Mouse (Mus musculus) CH12.LX (cell line): ENCODE measurements around the gene Prg4. TPM values are rescaled to one million over a fixed set of nuclear protein-coding genes. Genes with fewer than 3 reads are reported as not detected.

ENCODE experiments used
- DNase-seq: peaks from one replicate; pipeline ENCODE4 v3.0.0-alpha.2; 2013; ENCODE audit errors: extremely low read depth
- H3K27ac ChIP-seq: 2 replicates; pipeline ENCODE4 v1.5.1; 2012; ENCODE audit warnings: low read depth, mild to moderate bottlenecking, control low read depth, moderate library complexity; ENCODE audit not compliant: insufficient read depth
- H3K27me3 ChIP-seq: replicated peaks from 2 replicates; pipeline ENCODE3; 2012; ENCODE audit warnings: inconsistent platforms
- H3K36me3 ChIP-seq, 2 experiments: replicated peaks in 1 of 2; 2 replicates each; pipeline versions ENCODE3 to v1.6.1; 2012; ENCODE audit warnings: inconsistent platforms in 1 of 2, low read length in 1 of 2, mild to moderate bottlenecking in 1 of 2, mixed read lengths in 1 of 2, moderate library complexity in 1 of 2; ENCODE audit not compliant: control insufficient read depth in 1 of 2, insufficient read depth in 1 of 2
- H3K4me1 ChIP-seq, 2 experiments: 2 replicates each; pipeline ENCODE4 v1.6.1; 2012; ENCODE audit warnings: inconsistent platforms in 1 of 2, moderate library complexity in 1 of 2; ENCODE audit not compliant: insufficient read depth in 2 of 2, control insufficient read depth in 1 of 2
- H3K4me2 ChIP-seq: 2 replicates; pipeline ENCODE4 v1.6.1; 2012; ENCODE audit warnings: low read depth, mild to moderate bottlenecking, control low read depth; ENCODE audit not compliant: poor library complexity, insufficient read depth, severe bottlenecking
- H3K4me3 ChIP-seq, 3 experiments: fragments of 150-350 bp in 1 of 3; sonication (generic) in 1 of 3; replicated peaks in 1 of 3; 2 replicates each; pipeline versions ENCODE3 to v1.5.1; 2011 to 2012; ENCODE audit warnings: low read depth in 2 of 3, low read length in 2 of 3, mild to moderate bottlenecking in 2 of 3, moderate library complexity in 2 of 3, control low read depth in 1 of 3, improper control_type of control experiment in 1 of 3, inconsistent platforms in 1 of 3, mixed read lengths in 1 of 3; ENCODE audit not compliant: poor library complexity in 1 of 3
- H3K79me2 ChIP-seq: replicated peaks from 2 replicates; pipeline ENCODE4 v1.6.1; 2012; ENCODE audit warnings: mild to moderate bottlenecking, moderate library complexity; ENCODE audit not compliant: control insufficient read depth, poor library complexity, insufficient read depth, severe bottlenecking; ENCODE audit errors: extremely low read depth
- H3K9ac ChIP-seq: 2 replicates; pipeline ENCODE4 v1.6.1; 2012; ENCODE audit warnings: low read depth, mild to moderate bottlenecking, control low read depth, moderate library complexity; ENCODE audit not compliant: insufficient read depth
- H3K9me3 ChIP-seq: replicated peaks from 2 replicates; pipeline ENCODE3; 2012; ENCODE audit warnings: low read length, inconsistent platforms, mixed read lengths
- BHLHE40 ChIP-seq: IDR thresholded peaks from 2 replicates; pipeline ENCODE4 v1.6.1; 2011; ENCODE audit warnings: mild to moderate bottlenecking, low read depth, low read length, improper control_type of control experiment
- CHD1 ChIP-seq: IDR thresholded peaks from 2 replicates; pipeline ENCODE4 v1.6.1; 2012; ENCODE audit warnings: low read depth, low read length, improper control_type of control experiment, inconsistent platforms
- EP300 ChIP-seq: IDR thresholded peaks from 2 replicates; pipeline ENCODE4 v1.6.1; 2011; ENCODE audit warnings: low read length, improper control_type of control experiment
- ETS1 ChIP-seq: conservative IDR thresholded peaks from 2 replicates; pipeline ENCODE4 v1.6.1; 2012; ENCODE audit warnings: low read depth, mild to moderate bottlenecking, inconsistent platforms, low read length, improper control_type of control experiment, moderate library complexity
- IRF4 ChIP-seq: IDR thresholded peaks from 2 replicates; pipeline ENCODE4 v1.6.1; 2014; ENCODE audit warnings: low read depth, mild to moderate bottlenecking, inconsistent platforms, low read length, improper control_type of control experiment
- JUN ChIP-seq: IDR thresholded peaks from 2 replicates; pipeline ENCODE4 v1.6.1; 2011; ENCODE audit warnings: low read depth, mild to moderate bottlenecking, low read length, improper control_type of control experiment, moderate library complexity; ENCODE audit not compliant: insufficient read depth
- MAFK ChIP-seq: IDR thresholded peaks from 2 replicates; pipeline ENCODE4 v1.6.1; 2011; ENCODE audit warnings: low read length, improper control_type of control experiment; ENCODE audit not compliant: insufficient replicate concordance
- MAZ ChIP-seq: IDR thresholded peaks from 2 replicates; pipeline ENCODE4 v1.6.1; 2012; ENCODE audit warnings: low read depth, mild to moderate bottlenecking, inconsistent platforms, low read length, improper control_type of control experiment, moderate library complexity
- MEF2A ChIP-seq: IDR thresholded peaks from 2 replicates; pipeline ENCODE4 v1.6.1; 2014; ENCODE audit warnings: low read depth, mild to moderate bottlenecking, inconsistent platforms, low read length, improper control_type of control experiment, borderline replicate concordance
- MYC ChIP-seq: IDR thresholded peaks from 2 replicates; pipeline ENCODE4 v1.6.1; 2011; ENCODE audit warnings: low read depth, mild to moderate bottlenecking, improper control_type of control experiment, low read length
- NELFE ChIP-seq: IDR thresholded peaks from 2 replicates; pipeline ENCODE4 v1.6.1; 2011; ENCODE audit warnings: low read depth, low read length, improper control_type of control experiment
- NRF1 ChIP-seq: IDR thresholded peaks from 2 replicates; pipeline ENCODE4 v1.6.1; 2014; ENCODE audit warnings: low read depth, mild to moderate bottlenecking, inconsistent platforms, low read length, improper control_type of control experiment, moderate library complexity
- RAD21 ChIP-seq: IDR thresholded peaks from 2 replicates; pipeline ENCODE4 v1.6.1; 2011; ENCODE audit warnings: low read depth, mild to moderate bottlenecking, low read length, improper control_type of control experiment, moderate library complexity
- RCOR1 ChIP-seq: conservative IDR thresholded peaks from 2 replicates; pipeline ENCODE4 v1.6.1; 2012; ENCODE audit warnings: low read depth, mild to moderate bottlenecking, inconsistent platforms, low read length, improper control_type of control experiment
- SMC3 ChIP-seq: IDR thresholded peaks from 2 replicates; pipeline ENCODE4 v1.6.1; 2011; ENCODE audit warnings: low read depth, low read length, improper control_type of control experiment
- TBP ChIP-seq: conservative IDR thresholded peaks from 2 replicates; pipeline ENCODE4 v1.6.1; 2011; ENCODE audit warnings: low read depth, low read length, improper control_type of control experiment
- USF1 ChIP-seq: IDR thresholded peaks from 2 replicates; pipeline ENCODE4 v1.6.1; 2014; ENCODE audit warnings: low read depth, mild to moderate bottlenecking, inconsistent platforms, low read length, improper control_type of control experiment
- USF2 ChIP-seq: conservative IDR thresholded peaks from 2 replicates; pipeline ENCODE4 v1.6.1; 2011; ENCODE audit warnings: low read depth, low read length, improper control_type of control experiment
- ZC3H11A ChIP-seq: IDR thresholded peaks from 2 replicates; pipeline ENCODE4 v1.6.1; 2012; ENCODE audit warnings: low read depth, mild to moderate bottlenecking, inconsistent platforms, low read length, improper control_type of control experiment
- ZKSCAN1 ChIP-seq: IDR thresholded peaks from 2 replicates; pipeline ENCODE4 v1.6.1; 2012; ENCODE audit warnings: low read depth, inconsistent platforms, low read length, improper control_type of control experiment, borderline replicate concordance
- ZMIZ1 ChIP-seq: IDR thresholded peaks from 2 replicates; pipeline ENCODE4 v1.6.1; 2012; ENCODE audit warnings: low read depth, mild to moderate bottlenecking, inconsistent platforms, low read length, improper control_type of control experiment
- ZNF384 ChIP-seq: IDR thresholded peaks from 2 replicates; pipeline ENCODE4 v1.6.1; 2012; ENCODE audit warnings: low read depth, low read length, improper control_type of control experiment, inconsistent platforms
- dilution Hi-C: fragments of 300-500 bp; cut with MboI; formaldehyde crosslinking; loops from 2 replicates; pipeline ENCODE4 v1.14.3; 2020; ENCODE audit warnings: low sequenced_read_pairs; ENCODE audit not compliant: extremely low pct_unique_long_range_greater_than_20kb, extremely low pct_ligation_motif_present
- in situ Hi-C: fragments of 300-500 bp; cut with MboI; formaldehyde crosslinking; loops from 3 replicates; pipeline ENCODE4 v1.14.3; 2019; ENCODE audit warnings: low sequenced_read_pairs, low pct_ligation_motif_present, low pct_unique_long_range_greater_than_20kb, mixed read lengths
- polyA plus RNA-seq: library from polyadenylated mRNA; unstranded; fragments of >175 nt; gene quantifications from 2 replicates; pipeline ENCODE4 v1.2.1, GENCODE M21; 2012; ENCODE audit warnings: low read depth; ENCODE audit not compliant: insufficient read length
- total RNA-seq, 2 experiments: library from RNA; depleted of rRNA; stranded (reverse); fragments of 300-350 nt in 1 of 2; fragments of >200 nt in 1 of 2; gene quantifications; 2 replicates each; pipeline ENCODE4 v1.2.3; 2012 to 2014

Prg4 gene
- total and polyA plus RNA-seq, 3 experiments = 0.08 to 0.30 TPM; not detected in 1

DNA sequence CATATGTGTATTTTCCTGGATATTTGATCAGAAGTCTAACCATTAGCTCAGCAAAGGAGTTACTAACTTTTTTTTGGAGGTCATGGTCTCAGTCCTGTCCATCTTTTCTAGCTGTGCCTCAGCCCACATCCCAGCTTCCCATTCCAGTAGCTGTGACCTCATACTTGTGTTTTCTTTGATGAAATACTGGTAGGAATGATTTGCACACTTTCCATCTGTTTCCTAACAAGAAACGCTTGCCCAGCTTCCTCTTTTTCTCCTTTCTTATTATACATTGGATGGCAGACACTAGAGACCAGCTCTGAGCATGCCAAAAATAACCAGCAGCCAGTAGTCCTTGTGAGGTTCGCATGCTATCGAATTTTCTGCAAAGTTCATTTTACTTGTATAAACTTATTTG, 4.0 kb upstream of the Prg4 start:
- H3K4me2 ChIP-seq = no peak overlapping the region
- DNase-seq = no peak
- H3K4me1 ChIP-seq = peaks cover 0 to 3% of the 10 kb centered on the region in 2 experiments; a peak in 2 of 4 replicates
- no peaks in the 10 kb centered on the region for H3K36me3 ChIP-seq
- H3K9ac ChIP-seq = no peak overlapping the region
- H3K27me3 ChIP-seq = no peaks in the 10 kb centered on the region
- no peak for TF ChIP-seq BHLHE40
- no peak for TF ChIP-seq ZNF384
- TF ChIP-seq ZMIZ1 = no peak
- no peak for TF ChIP-seq RCOR1
- H3K9me3 ChIP-seq = no peaks in the 10 kb centered on the region
- no peak overlapping the region for H3K27ac ChIP-seq
- dilution Hi-C loops (no loop called here), in situ Hi-C loops (no loop called here)
- no peaks in the 10 kb centered on the region for H3K79me2 ChIP-seq
- H3K4me3 ChIP-seq = no peak overlapping the region

DNA sequence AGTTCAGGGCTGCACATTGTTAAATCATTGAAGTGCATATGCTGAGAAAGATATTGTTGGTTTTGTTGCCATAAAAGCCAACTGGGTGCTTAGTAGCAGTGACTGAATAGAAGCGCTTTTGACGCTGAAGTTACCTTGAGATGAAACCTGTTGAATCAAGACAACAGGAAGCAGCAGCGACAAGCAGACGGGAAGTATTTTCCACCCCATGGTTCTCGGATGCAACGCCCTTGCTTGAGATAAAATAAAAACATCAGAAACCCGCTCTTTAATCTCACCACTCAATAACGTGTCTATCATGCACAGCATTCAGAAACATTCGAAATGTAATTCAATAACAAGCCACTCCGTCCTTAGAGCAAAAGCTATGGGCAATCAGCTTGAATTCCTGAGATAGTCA, 601 bp downstream of the Prg4 start:
- H3K9me3 ChIP-seq = no peaks in the 10 kb centered on the region
- H3K79me2 ChIP-seq = no peaks in the 10 kb centered on the region
- H3K4me1 ChIP-seq = peaks cover 0 to 3% of the 10 kb centered on the region in 2 experiments; a peak in 1 of 4 replicates
- H3K36me3 ChIP-seq = no peaks in the 10 kb centered on the region
- H3K27ac ChIP-seq = no peak overlapping the region
- in situ Hi-C loops (no loop called here), dilution Hi-C loops (no loop called here)
- H3K27me3 ChIP-seq = no peaks in the 10 kb centered on the region
- DNase-seq = no peak
- no peak overlapping the region for H3K9ac ChIP-seq
- TF ChIP-seq MAZ (no peak), IRF4 (no peak), ZC3H11A (no peak), TBP (no peak), RCOR1 (no peak), MEF2A (no peak), USF1 (no peak), MAFK (no peak), JUN (no peak), MYC (no peak), EP300 (no peak)
- H3K4me3 ChIP-seq = no peak overlapping the region
- no peak overlapping the region for H3K4me2 ChIP-seq

DNA sequence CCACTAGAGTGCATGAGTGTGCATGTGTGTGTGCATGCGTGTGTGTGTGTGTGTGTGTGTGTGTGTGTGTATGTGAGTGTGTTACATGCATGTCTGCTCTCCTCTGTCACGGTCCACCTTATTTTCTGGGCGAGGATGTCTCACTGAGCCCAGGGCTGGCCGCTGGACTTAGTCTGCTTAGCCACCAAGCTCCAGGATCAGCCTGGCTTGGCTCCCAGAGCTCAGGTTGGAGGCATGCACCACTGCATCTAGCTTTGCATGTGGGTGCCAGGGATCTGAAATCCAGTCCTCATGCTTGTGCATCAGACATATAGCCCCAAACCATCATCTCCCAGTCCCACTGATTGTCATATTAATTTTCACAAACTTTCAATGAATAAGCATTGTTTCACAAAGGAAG, 2.3 kb downstream of the Prg4 start:
- TF ChIP-seq USF1 = no peak
- TF ChIP-seq CHD1 = no peak
- TF ChIP-seq TBP = no peak
- TF ChIP-seq USF2 = no peak
- TF ChIP-seq ETS1 = no peak
- no peak for TF ChIP-seq MAFK
- TF ChIP-seq RAD21 = no peak
- no peak for TF ChIP-seq NELFE
- no peak for TF ChIP-seq ZKSCAN1
- TF ChIP-seq SMC3 = no peak
- no peak for TF ChIP-seq NRF1
- TF ChIP-seq RCOR1 = no peak
- no peaks in the 10 kb centered on the region for H3K27me3 ChIP-seq
- no peaks in the 10 kb centered on the region for H3K36me3 ChIP-seq
- in situ Hi-C loops (no loop called here), dilution Hi-C loops (no loop called here)
- H3K4me2 ChIP-seq = no peak overlapping the region
- H3K4me3 ChIP-seq = no peak overlapping the region
- no peaks in the 10 kb centered on the region for H3K9me3 ChIP-seq
- no peak overlapping the region for H3K27ac ChIP-seq
- no peak for DNase-seq
- H3K9ac ChIP-seq = no peak overlapping the region
- H3K79me2 ChIP-seq = no peaks in the 10 kb centered on the region
- no peaks in the 10 kb centered on the region for H3K4me1 ChIP-seq
